Mouse (Mus musculus): ENCODE measurements around the gene Slc12a5.

DNA sequence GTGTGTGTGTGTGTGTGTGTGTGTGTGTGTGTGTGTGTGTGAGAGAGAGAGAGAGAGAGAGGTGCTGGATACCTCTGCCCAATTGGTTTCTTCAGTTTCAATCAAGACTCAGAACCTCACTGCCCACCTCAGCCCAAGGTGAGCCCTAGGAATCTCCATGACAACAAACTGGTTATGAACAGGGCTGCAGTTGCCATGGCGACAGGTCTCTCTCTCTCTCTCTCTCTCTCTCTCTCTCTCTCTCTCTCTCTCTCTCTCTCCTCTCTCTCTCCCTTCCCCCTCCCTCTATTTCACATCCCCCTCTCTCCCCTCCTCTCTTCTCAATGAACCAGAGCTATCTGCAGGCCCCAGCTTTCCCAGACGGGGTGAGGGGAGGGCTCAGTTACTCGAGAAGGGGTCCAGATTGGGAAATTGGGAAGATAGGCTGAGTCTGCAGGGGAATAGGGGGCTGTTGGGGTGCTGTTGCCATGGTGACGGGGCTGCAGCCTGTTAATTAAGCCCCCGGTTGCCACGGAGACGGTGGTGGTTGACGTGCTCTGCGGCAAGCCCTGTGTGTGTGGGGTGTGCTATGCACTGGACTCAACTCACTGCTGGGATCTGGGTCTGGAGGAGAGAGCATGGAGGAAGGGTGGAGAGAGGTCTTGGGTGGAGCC lies 3.8 kb downstream of the Slc12a5 start:
- TF ChIP-seq EP300 (IDR thresholded peaks at IDR 0.05; ENCODE audit: insufficient read depth, low read depth, low read length) (no peak), CTCF (IDR thresholded peaks at IDR 0.05; ENCODE audit: low read depth, low read length) (no peak)
